Mouse (Mus musculus): Measurements from ENCODE around the gene Zfp229. TPM values are rescaled to one million over a fixed set of nuclear protein-coding genes. Genes with fewer than 3 reads are reported as not detected.
"Not testable (repeated sequence)": the region's sequence is repeated elsewhere in the genome, so short reads cannot be mapped to it uniquely, and the experiment has no call there.

Gene Zfp229
- polyA plus RNA-seq, 1 experiment from 2014 or later: 5.2 TPM

GRCm38 (mm10) chr17:21801373-21801772 is 70.8 kb downstream of the Zfp229 start:
- H3K27ac ChIP-seq (replicated peaks in 1 of 2; ENCODE audit: control insufficient read depth in 1 of 2, insufficient read depth in 1 of 2, low read depth in 2 of 2, low read length in 2 of 2); H3K4me2 ChIP-seq (ENCODE audit: low read length); H3K9me3 ChIP-seq (ENCODE audit: control insufficient read depth, low read length); H3K4me1 ChIP-seq (ENCODE audit: control insufficient read depth in 2 of 2, insufficient read depth in 2 of 2, low read length in 2 of 2); H3K36me3 ChIP-seq (ENCODE audit: control insufficient read depth, insufficient read depth, low read length); H3K27me3 ChIP-seq (ENCODE audit: control insufficient read depth, insufficient read depth, low read length); H3K9ac ChIP-seq (ENCODE audit: low read length); ATAC-seq (ENCODE audit: insufficient number of reproducible peaks, insufficient read depth, low FRiP score, low read depth); H3K4me3 ChIP-seq (ENCODE audit: control insufficient read depth in 1 of 2, insufficient read depth in 1 of 2, low read depth in 1 of 2, low read length in 2 of 2): not testable (repeated sequence)
- 44% methylated on average over 17 of the region's 19 CpGs for WGBS

Other genes with a start within 250 kb of the Zfp229 start
- gene Zfp53, start 241.8 kb upstream of the Zfp229 start, polyA plus RNA-seq (2014; fragmentation: Nextera tagmentation; extraction: Ambion mirVana): 5.3 and 5.5 TPM in 2 replicates
- gene Zfp52, start 195.3 kb upstream of the Zfp229 start, polyA plus RNA-seq (2014; fragmentation: Nextera tagmentation; extraction: Ambion mirVana): 3.8 and 4.0 TPM in 2 replicates
- gene Zfp948, start 163.8 kb upstream of the Zfp229 start, polyA plus RNA-seq (2014; fragmentation: Nextera tagmentation; extraction: Ambion mirVana): 14.7 and 14.8 TPM in 2 replicates
- gene Zfp983, start 80.2 kb upstream of the Zfp229 start, polyA plus RNA-seq (2014; fragmentation: Nextera tagmentation; extraction: Ambion mirVana): 2.7 and 4.1 TPM in 2 replicates
- gene Gm10226, start 38.9 kb upstream of the Zfp229 start, polyA plus RNA-seq (2014; fragmentation: Nextera tagmentation; extraction: Ambion mirVana): 3.5 and 6.7 TPM in 2 replicates
- 7.0 and 7.1 TPM in 2 replicates for gene Zfp760, start 23.1 kb upstream of the Zfp229 start, polyA plus RNA-seq (2014; fragmentation: Nextera tagmentation; extraction: Ambion mirVana)
- gene Zfp820, start 115.0 kb downstream of the Zfp229 start, polyA plus RNA-seq (2014; fragmentation: Nextera tagmentation; extraction: Ambion mirVana): 5.0 and 5.4 TPM in 2 replicates
- gene Zfp995, start 179.1 kb downstream of the Zfp229 start, polyA plus RNA-seq (2014; fragmentation: Nextera tagmentation; extraction: Ambion mirVana): 4.1 and 4.9 TPM in 2 replicates
- gene Zfp942, start 231.7 kb downstream of the Zfp229 start, polyA plus RNA-seq (2014; fragmentation: Nextera tagmentation; extraction: Ambion mirVana): 12.5 and 14.2 TPM in 2 replicates
- 15.5 and 17.3 TPM in 2 replicates for gene Zfp943, start 231.8 kb downstream of the Zfp229 start, polyA plus RNA-seq (2014; fragmentation: Nextera tagmentation; extraction: Ambion mirVana)

Data from heart, embryonic 14.5 days (tissue).